Mouse (Mus musculus) MEL-GATA-1-ER (cell line): Measurements from ENCODE around the gene Snf8.

Experiments used
- DNase-seq: peaks from one replicate; pipeline ENCODE4 v3.0.0-alpha.2; 2012; ENCODE audit warnings: low read depth; ENCODE audit errors: extremely low read depth

Gene Snf8

GRCm38 (mm10) chr11:96020622-96021021 lies 14.1 kb upstream of the Snf8 start:
- no peak for DNase-seq

- DNase-seq: peak; percentile 39
Observed at GRCm38 (mm10) chr11:96028130-96028529, 6.6 kb upstream of the Snf8 start.

- no peak for DNase-seq
Observed at GRCm38 (mm10) chr11:96030571-96030970, 4.1 kb upstream of the Snf8 start.

- no peak for DNase-seq
Observed at GRCm38 (mm10) chr11:96031701-96032100, 3.0 kb upstream of the Snf8 start.

GRCm38 (mm10) chr11:96033264-96033663 lies 1.4 kb upstream of the Snf8 start:
- peak; percentile 57 for DNase-seq

GRCm38 (mm10) chr11:96034116-96034515 lies 569 bp upstream of the Snf8 start:
- DNase-seq: no peak

GRCm38 (mm10) chr11:96035133-96035532 lies 448 bp downstream of the Snf8 start:
- no peak for DNase-seq

- DNase-seq: no peak
Observed at GRCm38 (mm10) chr11:96037499-96037898, 2.8 kb downstream of the Snf8 start.

- DNase-seq: no peak
Observed at GRCm38 (mm10) chr11:96038560-96038959, 3.9 kb downstream of the Snf8 start.

- no peak for DNase-seq
Observed at GRCm38 (mm10) chr11:96044803-96045567, 10.3 kb downstream of the Snf8 start.

GRCm38 (mm10) chr11:96046028-96046427 lies 11.3 kb downstream of the Snf8 start:
- DNase-seq: no peak

- no peak for DNase-seq
Observed at GRCm38 (mm10) chr11:96046793-96047192, 12.1 kb downstream of the Snf8 start.

GRCm38 (mm10) chr11:96047469-96048373 lies 13.0 kb downstream of the Snf8 start:
- no peak for DNase-seq

- no peak for DNase-seq
Observed at GRCm38 (mm10) chr11:96049939-96050338, 15.3 kb downstream of the Snf8 start.

- DNase-seq: no peak
Observed at GRCm38 (mm10) chr11:96050854-96051253, 16.2 kb downstream of the Snf8 start.

GRCm38 (mm10) chr11:96058309-96058708 lies 23.6 kb downstream of the Snf8 start:
- no peak for DNase-seq

- DNase-seq: peak; percentile 44
Observed at GRCm38 (mm10) chr11:96064521-96065214, 30.0 kb downstream of the Snf8 start.

GRCm38 (mm10) chr11:96065215-96065911 lies 30.7 kb downstream of the Snf8 start, which contains the start of gene Ube2z:
Gene Ube2z (minus strand): TSS chr11:96065388.
- DNase-seq: peak; percentile 71

GRCm38 (mm10) chr11:96068231-96068630 lies 33.5 kb downstream of the Snf8 start:
- no peak for DNase-seq

- DNase-seq: no peak
Observed at GRCm38 (mm10) chr11:96070353-96070752, 35.7 kb downstream of the Snf8 start.

- DNase-seq: no peak
Observed at GRCm38 (mm10) chr11:96071013-96071412, 36.3 kb downstream of the Snf8 start.
